Mouse (Mus musculus) macrophage (primary cell): Measurements from ENCODE around the gene Pdcd11. TPM values are rescaled to one million over a fixed set of nuclear protein-coding genes. Genes with fewer than 3 reads are reported as not detected.
"Not testable (repeated sequence)": the region's sequence is repeated elsewhere in the genome, so short reads cannot be mapped to it uniquely, and the experiment has no call there.

ENCODE experiments used
- H3K27ac ChIP-seq: fragments of 350-480 bp; formaldehyde crosslinking; 2 replicates; pipeline ENCODE4 v1.9.0; 2021
- H3K36me3 ChIP-seq: fragments of 350-480 bp; formaldehyde crosslinking; 2 replicates; pipeline ENCODE4 v1.9.0; 2021; ENCODE audit errors: inconsistent target
- H3K4me3 ChIP-seq: fragments of 350-480 bp; formaldehyde crosslinking; 2 replicates; pipeline ENCODE4 v1.9.0; 2021; ENCODE audit errors: inconsistent target
- H3K79me2 ChIP-seq: fragments of 350-480 bp; formaldehyde crosslinking; 2 replicates; pipeline ENCODE4 v1.9.0; 2021; ENCODE audit errors: inconsistent target
- WGBS: methylation state at CpG from one replicate; pipeline ENCODE4 v1.1.7; 2026; ENCODE audit warnings: inconsistent platforms; ENCODE audit not compliant: missing documents; 5-methylcytosine and 5-hydroxymethylcytosine counted together
- polyA plus RNA-seq: library from polyadenylated mRNA; stranded (reverse); fragments of 250-400 nt; gene quantifications from 3 replicates; pipeline ENCODE4 v1.2.4, GENCODE M21; 2018; ENCODE audit warnings: inconsistent platforms

Pdcd11 gene
- polyA plus RNA-seq, 1 experiment from 2014 or later = 12.2 TPM

DNA sequence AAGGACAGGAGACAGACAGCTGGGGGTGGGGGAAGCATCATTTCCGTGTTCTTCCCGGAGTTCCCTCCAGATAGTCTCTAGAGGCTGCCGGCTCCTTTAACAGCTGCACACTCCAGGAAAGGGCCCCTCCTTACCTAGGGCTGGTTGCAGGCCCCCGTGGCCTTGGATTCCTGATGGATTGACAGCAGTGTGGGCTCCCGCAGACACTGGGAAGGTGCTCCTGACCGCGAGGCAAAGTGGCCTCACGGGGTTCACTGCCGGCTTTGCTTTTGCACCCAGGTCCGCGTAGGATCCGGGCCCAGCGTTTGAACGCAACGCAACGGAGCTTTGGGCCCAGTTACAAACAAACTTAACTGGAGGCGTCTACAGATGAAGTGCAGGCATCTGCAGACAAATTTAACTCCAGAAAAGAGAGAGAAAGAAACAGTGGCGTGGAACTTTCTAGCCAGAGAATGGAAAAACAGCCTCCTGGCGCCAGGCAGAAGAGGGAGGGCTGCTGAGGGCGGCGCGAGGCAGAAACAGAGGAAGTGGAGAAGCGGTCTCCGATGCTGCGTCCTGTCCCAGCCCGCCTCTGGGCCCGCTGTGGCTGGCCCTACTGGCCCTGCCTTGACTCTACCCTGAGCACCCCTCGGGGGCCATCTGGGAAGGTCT, 47.3 kb downstream of the Pdcd11 start, which contains the start of gene Calhm2:
Gene Calhm2, minus strand, starts transcription at position 524 of the 651 bp plus-strand sequence.
- Histone ChIP-seq H3K27ac (peak within 1 kb of the TSS; percentile 87), H3K79me2 (peaks cover 26% of the 10 kb centered on the region), H3K4me3 (peak within 1 kb of the TSS; percentile 73), H3K36me3 (peaks cover 15% of the 10 kb centered on the region; the same call in 1 of the 2 replicates)
- WGBS = 3% methylated on average over 28 of the region's 28 CpGs

DNA sequence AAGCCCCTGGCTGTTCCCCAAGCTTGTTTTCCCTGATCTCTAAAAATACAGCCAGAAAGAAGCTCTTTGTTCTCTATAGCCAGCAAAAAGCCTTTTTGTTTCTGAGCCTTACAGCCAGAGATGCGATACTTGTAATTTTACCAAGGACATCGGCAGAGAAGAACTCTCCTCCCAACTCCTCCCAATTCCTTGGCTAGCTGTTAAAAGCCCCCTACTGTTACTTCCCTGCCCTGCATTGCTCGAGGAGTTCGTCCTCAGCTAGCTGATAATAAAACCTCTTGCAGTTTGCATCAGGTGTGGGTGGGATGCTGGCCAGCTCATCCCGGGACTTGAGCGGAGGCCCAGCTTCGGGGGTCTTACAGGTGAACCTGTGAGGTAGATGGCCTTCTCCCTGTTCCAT, 49.0 kb downstream of the Pdcd11 start:
- H3K27ac ChIP-seq, H3K4me3 ChIP-seq: not testable (repeated sequence)
- peaks cover 14% of the 10 kb centered on the region; the same call in 1 of the 2 replicates for H3K36me3 ChIP-seq
- 78% methylated on average over 6 of the region's 7 CpGs for WGBS
- H3K79me2 ChIP-seq = peaks cover 25% of the 10 kb centered on the region

- WGBS = 75% methylated on average over 6 of the region's 6 CpGs
- Histone ChIP-seq H3K27ac (no peak overlapping the region), H3K4me3 (no peak overlapping the region), H3K79me2 (no peaks in the 10 kb centered on the region; the same call in 1 of the 2 replicates), H3K36me3 (no peaks in the 10 kb centered on the region)
These were observed 51.9 kb downstream of the Pdcd11 start for GRCm38 (mm10) chr19:47142438-47142837.

- no peak within 1 kb of the TSS for H3K4me3 ChIP-seq
- no peaks in the 10 kb centered on the region for H3K36me3 ChIP-seq
- WGBS = 99% methylated on average over 6 of the region's 6 CpGs
- H3K27ac ChIP-seq = no peak within 1 kb of the TSS
- H3K79me2 ChIP-seq = no peaks in the 10 kb centered on the region
These were observed 53.6 kb downstream of the Pdcd11 start, which contains the start of gene Calhm1 for GRCm38 (mm10) chr19:47144154-47144553. Calhm1 (minus strand) TSS chr19:47144254.

DNA sequence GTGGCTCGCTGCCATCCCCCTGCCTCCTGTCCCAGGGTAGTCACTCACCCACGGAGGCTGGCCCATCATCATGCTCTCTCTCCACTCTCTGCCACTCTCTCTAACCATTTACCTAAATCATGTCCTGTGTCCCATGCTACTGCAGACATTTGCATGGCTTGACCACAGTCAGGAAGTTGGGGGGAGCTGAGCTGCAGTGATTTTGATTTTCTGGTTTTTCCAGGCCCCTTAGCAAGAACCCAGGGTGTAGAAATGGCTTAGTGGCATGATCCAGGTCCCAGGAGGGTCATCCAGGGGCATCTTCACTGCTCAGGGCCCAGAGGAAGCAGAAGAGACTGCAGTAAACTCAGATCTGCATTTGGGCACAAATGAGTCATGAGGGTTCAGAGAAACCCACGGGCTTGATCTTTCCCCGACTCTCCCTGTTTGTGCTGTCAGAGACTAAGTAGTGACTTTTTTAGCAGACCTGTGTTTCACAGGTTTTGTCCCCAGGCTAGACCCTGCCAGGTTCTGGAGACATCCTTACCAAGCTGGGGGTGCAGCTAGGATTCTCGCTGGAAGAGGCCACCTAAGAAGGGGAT, 57.8 kb downstream of the Pdcd11 start:
- H3K79me2 ChIP-seq = no peaks in the 10 kb centered on the region
- 53% methylated on average over 4 of the region's 5 CpGs for WGBS
- H3K27ac ChIP-seq = no peak overlapping the region
- no peak overlapping the region for H3K4me3 ChIP-seq
- H3K36me3 ChIP-seq = no peaks in the 10 kb centered on the region

DNA sequence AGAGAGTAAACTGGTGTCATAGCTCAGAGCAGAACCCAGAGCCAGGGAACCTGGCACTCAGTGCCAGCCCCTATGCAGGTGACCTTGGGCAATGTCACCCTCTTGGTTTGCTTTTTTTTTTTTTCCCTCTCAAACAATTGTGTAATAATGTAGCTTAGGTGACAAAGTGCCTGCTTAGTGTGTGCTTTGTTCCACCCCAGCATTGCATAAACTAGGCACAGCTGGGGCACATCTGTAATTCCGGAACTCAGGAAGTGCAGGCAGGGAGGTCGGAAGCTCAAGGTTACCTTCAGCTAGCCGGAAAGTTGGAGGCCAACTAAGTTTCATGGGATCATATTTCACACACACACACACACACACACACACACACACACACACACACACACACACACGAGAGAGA, 59.3 kb downstream of the Pdcd11 start:
- H3K36me3 ChIP-seq = no peaks in the 10 kb centered on the region
- H3K4me3 ChIP-seq = no peak overlapping the region
- no peaks in the 10 kb centered on the region for H3K79me2 ChIP-seq
- H3K27ac ChIP-seq = no peak overlapping the region
- 70% methylated on average over 1 of the region's 4 CpGs for WGBS

DNA sequence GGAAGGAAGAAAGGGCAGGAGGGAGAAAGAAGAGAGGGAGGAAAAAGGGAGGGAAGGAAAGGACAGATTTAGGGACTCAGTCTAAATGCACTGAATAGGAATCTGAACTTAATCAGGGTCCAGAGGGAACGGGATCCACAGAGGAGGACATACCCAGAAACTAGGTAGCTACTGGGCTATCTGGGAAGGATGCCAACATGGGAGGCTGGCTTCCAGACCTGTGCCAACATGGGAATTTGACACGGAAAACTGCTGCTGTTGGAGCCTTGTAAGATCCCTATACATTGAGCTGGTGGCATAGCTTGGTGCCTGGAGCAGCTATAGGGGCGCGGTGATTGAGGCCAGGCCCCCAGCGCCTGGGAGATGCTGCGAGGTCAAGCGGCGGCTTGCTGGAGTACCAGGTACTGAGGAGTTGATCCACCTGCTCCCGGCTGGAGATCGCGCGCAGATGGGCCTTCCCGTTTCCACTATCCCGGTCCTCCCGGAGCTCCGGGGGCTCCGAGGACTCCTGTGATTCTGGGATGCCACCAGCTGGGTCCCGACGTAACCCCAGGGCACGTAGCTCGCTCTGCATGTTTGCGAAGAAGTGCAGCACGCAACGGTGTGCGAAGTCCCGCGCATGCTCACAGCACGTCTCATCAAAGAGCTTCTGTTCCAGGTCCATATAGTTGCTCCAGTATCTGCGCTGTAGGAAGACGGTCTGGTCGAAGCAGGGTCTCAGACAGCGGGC, 60.9 kb downstream of the Pdcd11 start:
- Histone ChIP-seq H3K79me2 (no peaks in the 10 kb centered on the region), H3K27ac (no peak overlapping the region), H3K4me3 (no peak overlapping the region), H3K36me3 (no peaks in the 10 kb centered on the region)
- 47% methylated on average over 32 of the region's 32 CpGs for WGBS

DNA sequence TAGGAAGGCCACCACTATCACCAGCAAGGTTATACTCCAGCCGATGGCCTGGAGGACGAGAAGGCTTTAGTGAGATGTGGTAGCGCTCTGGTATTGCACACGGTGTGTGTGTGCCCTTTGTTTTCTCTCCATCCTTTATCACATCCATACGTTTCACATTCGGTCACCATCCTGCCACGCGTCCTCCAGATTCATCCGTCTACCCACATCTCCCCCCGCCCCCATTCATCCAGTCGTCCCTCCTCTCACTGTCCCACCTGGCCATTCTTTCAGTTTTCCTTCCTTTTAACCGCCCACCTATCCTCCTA, 61.4 kb downstream of the Pdcd11 start:
- 73% methylated on average over 12 of the region's 12 CpGs for WGBS
- H3K36me3 ChIP-seq = no peaks in the 10 kb centered on the region
- no peak overlapping the region for H3K4me3 ChIP-seq
- H3K79me2 ChIP-seq = no peaks in the 10 kb centered on the region
- H3K27ac ChIP-seq = no peak overlapping the region

GRCm38 (mm10) chr19:47153767-47154166, 63.2 kb downstream of the Pdcd11 start:
- WGBS = 100% methylated on average over 5 of the region's 7 CpGs
- no peaks in the 10 kb centered on the region for H3K79me2 ChIP-seq
- no peak overlapping the region for H3K4me3 ChIP-seq
- no peaks in the 10 kb centered on the region for H3K36me3 ChIP-seq
- no peak overlapping the region for H3K27ac ChIP-seq

DNA sequence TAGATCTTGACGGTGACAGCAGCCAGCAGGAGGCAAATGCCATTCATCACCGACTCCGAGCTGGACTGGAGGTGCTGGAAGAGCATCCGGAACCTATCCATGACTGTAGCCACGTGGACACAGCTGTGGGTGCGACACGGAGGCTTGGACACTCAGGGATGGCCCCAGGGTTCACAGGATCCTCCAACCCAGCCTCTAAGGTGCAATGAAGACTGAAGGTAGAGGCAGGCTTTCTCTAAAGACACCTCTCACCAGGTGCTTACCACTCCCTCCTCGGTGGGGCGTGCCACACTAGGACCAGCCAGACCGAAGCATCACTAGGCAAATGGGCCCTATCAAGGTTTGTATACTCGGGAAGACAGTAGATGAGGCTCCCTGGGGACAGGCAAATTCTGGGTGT, 67.1 kb downstream of the Pdcd11 start, which contains the start of gene Calhm3:
Gene Calhm3, minus strand, starts transcription at position 101 of the 400 bp plus-strand sequence.
- Histone ChIP-seq H3K79me2 (no peaks in the 10 kb centered on the region), H3K36me3 (no peaks in the 10 kb centered on the region), H3K27ac (no peak within 1 kb of the TSS), H3K4me3 (no peak within 1 kb of the TSS)
- 87% methylated on average over 11 of the region's 11 CpGs for WGBS

- H3K36me3 ChIP-seq = no peaks in the 10 kb centered on the region
- WGBS = 74% methylated on average over 4 of the region's 4 CpGs
- no peaks in the 10 kb centered on the region for H3K79me2 ChIP-seq
- no peak overlapping the region for H3K27ac ChIP-seq
- H3K4me3 ChIP-seq = no peak overlapping the region
These were observed 71.1 kb downstream of the Pdcd11 start for GRCm38 (mm10) chr19:47161669-47162068.

DNA sequence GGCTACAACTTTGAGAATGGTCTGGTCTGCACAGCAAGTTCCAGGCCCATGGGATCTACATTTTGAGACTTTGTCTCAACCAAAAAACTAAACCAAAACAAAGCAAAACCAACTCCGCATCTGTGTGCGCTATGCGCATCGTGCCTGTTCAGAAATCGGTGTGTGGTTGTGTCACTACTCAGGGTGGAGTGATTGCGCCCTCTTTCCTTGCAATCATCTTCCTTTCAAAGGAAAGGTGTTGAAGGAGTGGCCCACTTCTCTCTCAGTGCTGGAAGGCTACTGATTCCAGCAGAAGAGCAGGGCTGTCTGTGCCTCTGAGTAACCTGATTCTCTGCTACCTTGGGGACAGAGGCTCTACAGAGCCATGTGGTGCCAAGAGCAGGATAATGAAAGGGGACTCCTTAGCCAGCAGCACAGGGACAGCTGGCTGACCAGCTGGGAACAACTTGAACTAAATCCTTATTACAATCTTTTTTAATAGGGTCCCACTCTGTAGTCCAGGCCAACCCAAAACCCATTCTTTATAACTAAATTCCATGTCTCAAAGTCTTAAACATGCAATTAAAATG, 72.7 kb downstream of the Pdcd11 start:
- WGBS = 91% methylated on average over 6 of the region's 6 CpGs
- Histone ChIP-seq H3K36me3 (no peaks in the 10 kb centered on the region), H3K4me3 (no peak overlapping the region), H3K27ac (no peak overlapping the region), H3K79me2 (no peaks in the 10 kb centered on the region)

GRCm38 (mm10) chr19:47166758-47167157, 76.2 kb downstream of the Pdcd11 start:
- 81% methylated on average over 3 of the region's 3 CpGs for WGBS
- no peaks in the 10 kb centered on the region for H3K36me3 ChIP-seq
- no peak overlapping the region for H3K27ac ChIP-seq
- no peak overlapping the region for H3K4me3 ChIP-seq
- H3K79me2 ChIP-seq = no peaks in the 10 kb centered on the region

DNA sequence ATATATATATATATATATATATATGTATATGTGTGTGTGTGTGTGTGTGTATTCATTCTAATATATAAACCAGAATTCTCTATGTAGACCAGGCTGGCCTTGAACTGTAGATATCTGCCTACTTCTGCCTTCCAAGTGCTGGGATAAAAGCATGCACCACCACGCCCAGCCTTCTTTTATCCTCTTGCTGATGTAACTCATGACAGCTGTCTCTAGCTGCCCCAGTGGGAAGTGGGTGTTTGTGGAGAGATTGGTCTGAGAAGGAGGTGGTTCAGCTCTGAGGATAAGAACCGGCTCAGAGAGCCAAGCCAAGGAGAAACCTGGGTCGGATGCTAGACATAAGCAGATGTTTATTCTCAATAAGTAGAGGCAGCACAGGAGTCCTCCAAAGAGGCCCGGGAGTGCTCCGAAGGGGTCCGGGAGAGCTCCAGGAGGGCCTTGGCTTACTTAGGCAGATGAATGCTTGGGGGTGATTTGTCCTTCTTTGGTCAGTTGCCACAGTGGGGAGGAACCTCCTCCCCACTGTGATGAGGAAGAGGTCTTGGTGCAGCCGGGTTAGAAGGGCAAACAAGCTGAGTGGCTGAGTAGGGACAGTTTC, 77.1 kb downstream of the Pdcd11 start:
- no peaks in the 10 kb centered on the region for H3K36me3 ChIP-seq
- WGBS = 69% methylated on average over 6 of the region's 7 CpGs
- H3K27ac ChIP-seq = no peak overlapping the region
- H3K4me3 ChIP-seq = no peak overlapping the region
- H3K79me2 ChIP-seq = no peaks in the 10 kb centered on the region
